Mouse (Mus musculus): Measurements from ENCODE around the gene Spop. TPM values are rescaled to one million over a fixed set of nuclear protein-coding genes. Genes with fewer than 3 reads are reported as not detected.
"Not testable (repeated sequence)": the region's sequence is repeated elsewhere in the genome, so short reads cannot be mapped to it uniquely, and the experiment has no call there.

Spop gene
- polyA plus RNA-seq, 1 experiment from 2014 or later, result 135 TPM

DNA sequence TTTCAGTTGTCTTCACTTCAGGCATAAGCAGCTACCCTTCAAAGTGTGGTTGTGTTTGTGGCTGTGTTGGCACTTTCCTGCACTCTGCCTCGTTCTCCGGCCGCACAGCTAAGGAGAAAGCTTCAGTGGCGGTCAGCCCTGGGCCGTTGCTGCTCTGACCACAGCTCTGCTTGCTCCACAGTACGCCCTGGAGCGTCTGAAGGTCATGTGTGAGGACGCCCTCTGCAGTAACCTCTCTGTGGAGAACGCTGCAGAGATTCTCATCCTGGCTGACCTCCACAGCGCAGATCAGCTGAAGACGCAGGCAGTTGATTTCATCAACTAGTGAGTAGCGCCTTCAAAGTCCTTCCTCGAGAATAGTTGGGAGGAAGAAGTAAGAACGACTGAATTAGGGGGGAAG, 76.2 kb downstream of the Spop start:
- Histone ChIP-seq H3K4me3 (no peak overlapping the region), H3K27ac (replicated peaks) (no peak overlapping the region), H3K9me3 (no peaks in the 10 kb centered on the region), H3K27me3 (replicated peaks; ENCODE audit: low read depth, poor library complexity, severe bottlenecking) (no peaks in the 10 kb centered on the region), H3K36me3 (replicated peaks) (peaks cover 96% of the 10 kb centered on the region), H3K4me1 (peaks cover 19% of the 10 kb centered on the region)
- WGBS, result 62% methylated on average over 14 of the region's 14 CpGs
- DNase-seq (ENCODE audit: low spot score), result no peak

DNA sequence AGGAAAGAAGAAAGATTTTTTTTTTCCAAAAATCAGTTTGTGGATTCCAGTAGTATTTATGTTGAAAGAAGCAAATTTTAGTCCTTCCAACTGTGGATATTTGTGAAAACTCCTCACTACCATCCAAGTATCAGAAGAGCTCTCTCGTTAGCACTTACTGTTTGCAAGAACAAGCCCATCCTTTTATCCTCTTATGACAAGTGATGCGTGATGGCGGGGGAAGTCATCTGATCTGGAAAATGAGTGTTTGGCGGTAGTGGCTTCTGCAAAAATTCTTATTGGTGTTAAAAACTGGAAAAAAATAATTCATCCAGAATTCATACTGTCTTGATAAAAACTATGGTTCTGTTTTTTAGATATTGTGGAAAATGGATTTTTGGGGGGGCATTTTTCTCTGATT, 78.4 kb downstream of the Spop start:
- H3K4me1 ChIP-seq, result peaks cover 19% of the 10 kb centered on the region
- H3K4me3 ChIP-seq, result no peak overlapping the region
- H3K27me3 ChIP-seq (replicated peaks; ENCODE audit: low read depth, poor library complexity, severe bottlenecking), result no peaks in the 10 kb centered on the region
- WGBS, result 62% methylated on average over 4 of the region's 4 CpGs
- H3K27ac ChIP-seq (replicated peaks), result no peak overlapping the region
- no peak for DNase-seq (ENCODE audit: low spot score)
- no peaks in the 10 kb centered on the region for H3K9me3 ChIP-seq
- H3K36me3 ChIP-seq (replicated peaks), result peaks cover 84% of the 10 kb centered on the region

DNA sequence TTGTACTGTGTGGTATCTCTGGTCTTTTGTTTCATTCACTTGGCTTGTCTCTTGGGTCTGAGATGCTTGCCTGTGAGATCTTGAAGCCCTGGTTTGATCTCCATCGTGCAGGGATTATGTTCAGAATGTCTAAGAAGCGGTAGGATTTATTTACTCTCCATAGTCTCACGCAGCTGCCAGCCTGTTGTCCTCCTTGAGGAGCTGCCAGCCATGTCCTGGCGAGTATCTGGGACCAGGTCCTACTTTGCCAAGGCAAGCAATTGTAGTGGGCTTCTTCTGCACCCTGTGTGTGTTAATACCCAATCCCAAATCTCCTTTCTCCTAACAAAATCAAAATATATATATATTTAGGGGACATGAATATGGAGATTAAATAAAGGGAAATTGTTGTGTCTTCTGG, 79.1 kb downstream of the Spop start:
- peaks cover 19% of the 10 kb centered on the region for H3K4me1 ChIP-seq
- no peaks in the 10 kb centered on the region for H3K9me3 ChIP-seq
- 89% methylated on average over 4 of the region's 4 CpGs for WGBS
- H3K36me3 ChIP-seq (replicated peaks), result peaks cover 85% of the 10 kb centered on the region
- DNase-seq (ENCODE audit: low spot score), result no peak
- H3K27me3 ChIP-seq (replicated peaks; ENCODE audit: low read depth, poor library complexity, severe bottlenecking), result no peaks in the 10 kb centered on the region
- no peak overlapping the region for H3K4me3 ChIP-seq
- H3K27ac ChIP-seq (replicated peaks), result no peak overlapping the region

DNA sequence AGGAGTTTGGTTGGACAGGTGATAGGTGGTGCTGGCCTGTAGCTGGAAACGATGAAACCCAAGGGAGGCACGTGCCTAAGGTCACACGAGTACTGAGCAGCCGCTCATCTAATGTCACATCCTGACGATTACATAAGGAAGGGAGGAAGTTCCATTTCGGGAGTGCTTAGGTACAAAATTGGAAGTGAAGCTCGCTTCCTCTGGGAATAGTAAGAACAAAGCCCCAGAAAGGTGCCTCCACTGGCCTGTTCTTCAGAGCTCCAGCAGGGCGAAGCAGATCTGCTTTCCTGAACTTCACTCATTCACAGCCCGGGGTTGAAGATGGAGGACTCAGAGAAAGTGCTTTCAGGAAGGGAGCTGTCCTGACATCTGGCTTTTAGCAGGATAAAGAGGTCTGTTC, 80.1 kb downstream of the Spop start:
- H3K27me3 ChIP-seq (replicated peaks; ENCODE audit: low read depth, poor library complexity, severe bottlenecking), result no peaks in the 10 kb centered on the region
- H3K36me3 ChIP-seq (replicated peaks), result peaks cover 83% of the 10 kb centered on the region
- no peak overlapping the region for H3K27ac ChIP-seq (replicated peaks)
- H3K9me3 ChIP-seq, result no peaks in the 10 kb centered on the region
- no peak overlapping the region for H3K4me3 ChIP-seq
- H3K4me1 ChIP-seq, result peaks cover 10% of the 10 kb centered on the region
- 79% methylated on average over 9 of the region's 9 CpGs for WGBS
- no peak for DNase-seq (ENCODE audit: low spot score)

DNA sequence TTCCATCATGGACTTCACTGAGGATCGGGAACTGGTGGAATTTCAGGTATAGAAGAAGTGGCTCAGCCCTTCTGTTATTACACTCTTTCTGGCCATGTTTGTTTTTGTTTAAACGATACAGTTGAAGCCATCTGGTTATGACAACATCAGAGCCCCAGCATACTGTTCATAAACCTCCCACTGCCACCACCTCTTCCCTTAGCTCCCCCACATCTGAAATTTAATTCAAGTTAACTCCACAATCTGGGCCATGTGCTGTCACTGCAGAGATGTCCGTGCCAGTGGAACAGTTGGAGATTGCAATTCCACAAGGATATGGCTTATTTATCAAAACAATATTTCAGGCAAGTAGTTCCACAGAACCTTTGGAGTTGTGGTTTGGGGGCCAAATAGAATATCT, 80.5 kb downstream of the Spop start:
- Histone ChIP-seq H3K4me3 (no peak overlapping the region), H3K9me3 (no peaks in the 10 kb centered on the region), H3K27ac (replicated peaks) (no peak overlapping the region), H3K36me3 (replicated peaks) (peaks cover 81% of the 10 kb centered on the region), H3K27me3 (replicated peaks; ENCODE audit: low read depth, poor library complexity, severe bottlenecking) (no peaks in the 10 kb centered on the region), H3K4me1 (peaks cover 6% of the 10 kb centered on the region)
- DNase-seq (ENCODE audit: low spot score), result no peak
- 91% methylated on average over 3 of the region's 3 CpGs for WGBS

DNA sequence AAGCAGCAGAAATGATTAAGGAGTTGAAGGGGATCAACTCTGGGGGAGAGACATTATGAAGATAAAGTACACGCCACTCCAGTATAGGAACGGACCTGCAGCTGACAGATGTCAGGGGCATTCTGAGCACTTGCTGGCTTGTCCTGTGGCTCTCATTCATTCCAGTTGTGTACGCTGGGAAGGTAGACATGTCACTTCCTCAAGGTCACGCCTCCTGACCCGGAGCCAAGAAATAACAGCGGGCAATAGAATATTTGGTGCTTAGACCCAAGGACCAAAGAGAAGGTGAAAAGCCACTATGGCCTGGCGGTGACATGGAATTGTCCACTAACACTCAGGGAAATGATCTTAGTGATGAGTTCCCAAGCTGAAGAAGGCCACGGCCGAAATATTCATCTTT, 82.0 kb downstream of the Spop start:
- H3K4me3 ChIP-seq, result no peak overlapping the region
- H3K36me3 ChIP-seq (replicated peaks), result peaks cover 68% of the 10 kb centered on the region
- no peak overlapping the region for H3K27ac ChIP-seq (replicated peaks)
- peaks cover 9% of the 10 kb centered on the region; the same call in 1 of the 2 replicates for H3K4me1 ChIP-seq
- WGBS, result 84% methylated on average over 9 of the region's 9 CpGs
- no peaks in the 10 kb centered on the region for H3K9me3 ChIP-seq
- H3K27me3 ChIP-seq (replicated peaks; ENCODE audit: low read depth, poor library complexity, severe bottlenecking), result no peaks in the 10 kb centered on the region
- DNase-seq (ENCODE audit: low spot score), result no peak

DNA sequence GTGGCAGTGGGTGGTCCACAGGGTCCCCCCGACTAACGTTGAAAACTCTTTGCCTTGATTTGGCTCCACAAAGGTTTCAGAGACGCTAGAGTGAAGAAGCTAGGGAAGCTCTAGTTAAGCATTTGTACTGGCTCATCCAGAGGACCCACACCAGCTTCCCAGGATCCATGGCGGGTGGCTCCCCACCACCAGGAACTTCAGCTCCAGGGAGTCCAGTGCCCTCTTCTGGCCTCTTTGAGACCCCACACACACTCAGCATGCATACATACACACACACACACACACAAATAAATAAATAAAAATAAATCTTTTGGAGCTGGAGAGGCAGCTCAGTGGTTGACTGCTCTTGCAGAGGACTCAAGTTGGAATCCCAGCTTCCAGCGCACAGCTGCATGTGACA, 84.0 kb downstream of the Spop start:
- no peak for DNase-seq (ENCODE audit: low spot score)
- Histone ChIP-seq H3K36me3 (replicated peaks) (peaks cover 49% of the 10 kb centered on the region), H3K4me3 (no peak overlapping the region), H3K27me3 (replicated peaks; ENCODE audit: low read depth, poor library complexity, severe bottlenecking) (no peaks in the 10 kb centered on the region), H3K4me1 (peaks cover 3% of the 10 kb centered on the region; the same call in 1 of the 2 replicates), H3K9me3 (no peaks in the 10 kb centered on the region), H3K27ac (replicated peaks) (no peak overlapping the region)
- WGBS, result 89% methylated on average over 5 of the region's 5 CpGs

DNA sequence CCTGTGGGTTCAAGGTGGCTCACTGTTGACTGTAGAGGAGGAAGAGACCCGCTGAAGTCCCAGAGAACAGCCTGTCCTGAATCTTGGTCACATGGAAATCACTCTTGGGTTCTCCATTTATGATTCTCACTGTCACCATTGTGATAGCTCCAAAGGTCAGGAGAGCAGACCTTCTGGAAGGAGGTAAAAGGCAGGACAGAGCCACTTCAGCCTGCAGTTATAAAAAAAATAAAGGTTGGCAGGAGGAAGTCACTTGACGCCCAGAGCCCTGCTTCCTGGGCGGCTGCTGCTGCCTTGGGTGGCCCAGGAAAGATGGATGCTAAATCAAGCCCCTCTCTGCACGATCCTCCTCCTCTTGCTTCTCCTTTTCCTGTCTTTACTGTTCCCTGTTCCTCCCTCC, 86.5 kb downstream of the Spop start:
- Histone ChIP-seq H3K27me3 (replicated peaks; ENCODE audit: low read depth, poor library complexity, severe bottlenecking) (no peaks in the 10 kb centered on the region), H3K4me3 (no peak overlapping the region), H3K36me3 (replicated peaks) (peaks cover 25% of the 10 kb centered on the region), H3K4me1 (peaks cover 18% of the 10 kb centered on the region), H3K9me3 (no peaks in the 10 kb centered on the region), H3K27ac (replicated peaks) (no peak overlapping the region)
- DNase-seq (ENCODE audit: low spot score), result no peak
- 61% methylated on average over 4 of the region's 4 CpGs for WGBS

DNA sequence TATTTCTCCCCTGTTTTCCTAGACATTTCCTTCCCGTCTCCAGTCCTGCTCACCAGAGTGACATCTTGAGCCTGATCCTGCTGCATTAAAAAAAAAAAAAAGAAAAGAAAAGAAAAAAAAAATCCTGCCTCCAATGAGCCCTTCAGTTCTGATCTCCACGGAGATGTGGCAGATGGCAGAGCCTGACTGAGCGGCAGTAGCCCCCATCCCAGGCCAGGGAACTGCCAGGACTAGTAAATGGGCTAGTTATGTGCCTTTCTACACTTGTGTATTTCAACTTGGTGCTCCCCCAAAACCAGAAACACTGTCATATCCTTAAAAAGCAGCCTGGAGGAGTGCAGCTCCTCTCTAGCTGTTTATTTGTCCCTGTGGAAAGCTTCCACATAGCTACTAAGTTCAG, 87.0 kb downstream of the Spop start:
- H3K27ac ChIP-seq (replicated peaks), result no peak overlapping the region
- H3K4me1 ChIP-seq, result peaks cover 18% of the 10 kb centered on the region
- no peaks in the 10 kb centered on the region for H3K27me3 ChIP-seq (replicated peaks; ENCODE audit: low read depth, poor library complexity, severe bottlenecking)
- H3K4me3 ChIP-seq, result no peak overlapping the region
- no peaks in the 10 kb centered on the region for H3K9me3 ChIP-seq
- no peak for DNase-seq (ENCODE audit: low spot score)
- WGBS, result 55% methylated on average over 3 of the region's 3 CpGs
- H3K36me3 ChIP-seq (replicated peaks), result peaks cover 21% of the 10 kb centered on the region

DNA sequence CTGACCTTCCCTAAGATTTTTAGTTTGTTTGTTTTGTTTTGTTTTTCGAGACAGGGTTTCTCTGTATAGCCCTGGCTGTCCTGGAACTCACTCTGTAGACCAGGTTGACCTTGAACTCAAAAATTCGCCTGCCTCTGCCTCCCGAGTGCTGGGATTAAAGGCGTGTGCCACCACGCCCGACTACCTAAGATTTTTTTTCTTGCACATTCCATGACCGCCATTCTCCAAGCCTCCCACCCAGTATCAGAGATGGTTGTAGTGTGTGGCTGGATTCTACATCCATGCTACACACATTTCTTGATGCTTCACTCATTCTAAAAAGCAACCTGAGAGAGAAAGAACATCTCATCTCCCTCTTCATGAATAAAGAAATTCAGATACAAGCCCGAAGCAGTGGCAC, 87.9 kb downstream of the Spop start:
- H3K27me3 ChIP-seq (replicated peaks; ENCODE audit: low read depth, poor library complexity, severe bottlenecking); H3K27ac ChIP-seq (replicated peaks); H3K4me3 ChIP-seq; H3K9me3 ChIP-seq; DNase-seq (ENCODE audit: low spot score): not testable (repeated sequence)
- 84% methylated on average over 8 of the region's 8 CpGs for WGBS
- Histone ChIP-seq H3K4me1 (peaks cover 18% of the 10 kb centered on the region), H3K36me3 (replicated peaks) (peaks cover 18% of the 10 kb centered on the region)

DNA sequence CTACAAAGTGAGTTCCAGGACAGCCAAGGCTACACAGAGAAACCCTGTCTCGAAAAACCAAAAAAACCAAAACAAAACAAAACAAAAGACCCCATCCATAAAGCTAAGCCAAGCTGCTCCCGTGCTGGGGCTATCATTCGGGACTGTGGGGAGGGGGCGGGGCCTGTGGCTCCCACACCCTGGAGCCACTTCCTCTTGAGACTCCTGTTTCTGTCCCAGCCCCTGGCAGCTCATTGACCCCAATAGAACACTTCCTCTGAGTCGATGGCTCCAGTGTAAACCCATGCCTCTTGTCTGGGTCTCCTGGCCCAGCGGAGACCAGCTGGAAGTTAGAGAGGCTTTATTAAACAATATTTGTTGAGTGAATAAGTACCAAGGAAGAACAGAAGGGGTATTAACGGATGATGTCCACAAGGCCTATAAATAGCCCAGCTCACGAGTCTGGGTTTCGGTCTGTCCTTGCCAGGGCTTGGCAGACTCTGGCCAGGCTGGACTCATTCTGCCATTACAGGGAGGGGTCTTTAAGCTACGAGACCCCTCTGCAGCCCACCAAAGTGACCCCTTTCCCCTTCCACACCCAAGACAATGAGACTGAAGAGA, 89.8 kb downstream of the Spop start:
- Histone ChIP-seq H3K4me3 (no peak overlapping the region), H3K9me3 (no peaks in the 10 kb centered on the region), H3K27ac (replicated peaks) (no peak overlapping the region), H3K4me1 (peaks cover 24% of the 10 kb centered on the region), H3K36me3 (replicated peaks) (peaks cover 3% of the 10 kb centered on the region; the same call in 1 of the 2 replicates), H3K27me3 (replicated peaks; ENCODE audit: low read depth, poor library complexity, severe bottlenecking) (peaks cover 22% of the 10 kb centered on the region)
- DNase-seq (ENCODE audit: low spot score), result no peak
- WGBS, result 65% methylated on average over 10 of the region's 10 CpGs

DNA sequence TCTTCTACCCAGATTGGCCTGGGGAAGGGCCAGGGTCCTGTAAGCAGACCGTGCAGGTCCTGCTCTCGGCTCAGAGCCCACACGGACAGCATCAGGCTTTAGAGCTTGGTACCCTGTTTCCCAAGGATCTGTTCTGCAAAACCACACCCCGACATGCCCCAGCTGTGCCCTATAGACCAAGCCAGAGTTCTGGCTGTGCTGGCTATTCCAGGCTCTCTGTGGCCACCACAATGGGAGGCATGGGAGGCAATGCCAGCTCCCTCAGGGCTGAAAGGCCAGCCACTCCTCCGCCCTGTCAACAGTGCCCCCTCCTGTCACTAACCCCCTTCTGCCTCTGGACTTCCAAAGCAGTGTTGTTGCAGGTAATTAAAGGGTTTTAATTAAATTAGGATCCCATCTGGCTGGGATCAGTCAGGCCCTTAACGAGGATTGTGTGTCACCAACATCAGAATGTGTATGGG, 90.4 kb downstream of the Spop start:
- H3K9me3 ChIP-seq, result no peaks in the 10 kb centered on the region
- H3K36me3 ChIP-seq (replicated peaks), result 0 out of 2 replicates have a peak, but pooled peaks cover under 1% of the 10 kb centered on the region
- H3K27me3 ChIP-seq (replicated peaks; ENCODE audit: low read depth, poor library complexity, severe bottlenecking), result peaks cover 27% of the 10 kb centered on the region
- no peak for DNase-seq (ENCODE audit: low spot score)
- H3K4me1 ChIP-seq, result peaks cover 24% of the 10 kb centered on the region
- H3K4me3 ChIP-seq, result no peak overlapping the region
- WGBS, result 49% methylated on average over 6 of the region's 6 CpGs
- H3K27ac ChIP-seq (replicated peaks), result no peak overlapping the region

DNA sequence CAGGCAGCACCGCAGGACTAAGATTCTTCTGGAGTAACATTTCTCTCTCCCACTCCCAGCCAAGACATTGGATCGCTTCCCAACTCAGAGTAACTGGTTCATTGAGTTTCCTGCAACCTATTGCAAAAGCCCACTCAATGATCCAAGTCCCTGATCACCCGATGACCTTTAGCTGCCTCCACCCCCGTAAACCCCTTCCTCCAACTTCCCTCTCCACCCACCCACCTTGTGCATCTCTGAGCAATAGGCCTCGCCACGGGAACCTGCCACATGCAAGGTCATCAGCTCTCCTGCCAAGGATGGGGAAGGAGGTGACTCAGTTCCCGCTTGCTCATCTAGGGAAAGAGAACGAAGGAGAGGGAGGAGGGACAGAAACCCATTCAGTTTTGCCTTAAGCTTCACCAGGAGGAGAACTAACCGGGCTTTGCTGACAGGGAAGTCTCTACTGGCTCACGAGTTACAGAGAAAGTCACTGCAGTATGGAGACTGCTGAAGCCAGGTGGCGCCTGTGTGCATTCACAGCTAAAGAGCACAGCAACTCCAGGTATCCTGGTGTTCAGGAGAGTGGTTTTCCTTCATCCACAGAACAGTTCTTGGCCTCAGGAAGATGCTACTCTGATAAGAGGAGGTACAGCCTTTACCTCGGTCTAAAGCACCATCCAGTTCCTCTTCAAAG, 93.3 kb downstream of the Spop start:
- Histone ChIP-seq H3K27me3 (replicated peaks; ENCODE audit: low read depth, poor library complexity, severe bottlenecking) (peaks cover 54% of the 10 kb centered on the region), H3K9me3 (no peaks in the 10 kb centered on the region), H3K36me3 (replicated peaks) (no peaks in the 10 kb centered on the region), H3K27ac (replicated peaks) (no peak overlapping the region), H3K4me3 (no peak overlapping the region), H3K4me1 (peaks cover 21% of the 10 kb centered on the region)
- DNase-seq (ENCODE audit: low spot score), result no peak
- WGBS, result 51% methylated on average over 12 of the region's 12 CpGs
